Mouse (Mus musculus): ENCODE measurements around the gene Eaf2.

GRCm38 (mm10) chr16:36885912-36886311, 11.1 kb upstream of the Eaf2 start:
- no peak for TF ChIP-seq MAFK (IDR thresholded peaks at IDR 0.05; ENCODE audit: insufficient read depth, low read depth, low read length)
- TF ChIP-seq CHD2 (IDR thresholded peaks at IDR 0.05; ENCODE audit: low read depth, low read length), result no peak
- TF ChIP-seq ZNF384 (IDR thresholded peaks at IDR 0.05; ENCODE audit: low read depth, low read length), result no peak
- no peak for TF ChIP-seq HCFC1 (IDR thresholded peaks at IDR 0.05; ENCODE audit: borderline replicate concordance, insufficient read depth, low read length)

Data from ES-E14 (cell line).